Mouse (Mus musculus): ENCODE data around the gene Atl3. TPM values are rescaled to one million over a fixed set of nuclear protein-coding genes. Genes with fewer than 3 reads are reported as not detected.

The Atl3 gene
- polyA plus RNA-seq, 1 experiment = 9.5 TPM

DNA sequence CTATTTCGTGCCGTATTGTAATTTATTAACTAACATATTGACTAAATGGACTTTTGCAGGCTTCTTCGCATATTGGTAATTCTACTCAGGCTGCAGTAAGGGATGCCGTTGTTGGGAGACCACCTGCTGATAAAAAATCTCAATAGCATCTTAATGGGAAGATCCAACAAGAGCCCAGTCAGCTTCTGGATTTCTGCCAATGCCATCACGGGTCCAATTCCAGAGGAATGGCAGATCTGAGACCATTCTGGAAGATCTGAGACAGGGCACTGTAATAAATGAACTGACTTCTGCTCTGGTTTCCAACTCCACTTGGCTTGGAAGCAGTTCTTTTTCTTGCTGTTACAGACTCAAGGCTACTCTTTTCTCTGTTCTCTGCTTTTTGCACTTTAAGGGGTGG is 40.1 kb downstream of the Atl3 start:
- no peak for TF ChIP-seq GATA1 (IDR thresholded peaks at IDR 0.05; ENCODE audit: low read length)

DNA sequence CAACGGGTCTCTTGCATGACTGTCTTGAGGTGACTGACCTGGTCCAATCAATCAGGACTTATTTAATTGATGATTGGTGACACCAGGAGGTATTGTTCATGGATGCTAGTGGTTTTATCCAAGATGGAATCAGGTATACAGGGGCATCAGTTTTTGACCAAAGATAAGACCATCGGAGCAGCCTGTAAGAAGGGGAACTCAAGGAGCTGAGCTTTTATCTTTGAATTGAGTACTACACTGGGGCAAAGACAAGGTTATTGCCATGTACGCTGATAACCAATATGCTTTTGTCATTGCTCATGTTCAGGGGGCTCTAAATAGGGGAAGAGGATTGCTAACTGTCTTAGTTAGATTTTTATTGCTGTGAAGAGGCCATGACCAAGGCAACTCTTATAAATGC is 55.1 kb downstream of the Atl3 start:
- TF ChIP-seq GATA1 (IDR thresholded peaks at IDR 0.05; ENCODE audit: low read length) = no peak

DNA sequence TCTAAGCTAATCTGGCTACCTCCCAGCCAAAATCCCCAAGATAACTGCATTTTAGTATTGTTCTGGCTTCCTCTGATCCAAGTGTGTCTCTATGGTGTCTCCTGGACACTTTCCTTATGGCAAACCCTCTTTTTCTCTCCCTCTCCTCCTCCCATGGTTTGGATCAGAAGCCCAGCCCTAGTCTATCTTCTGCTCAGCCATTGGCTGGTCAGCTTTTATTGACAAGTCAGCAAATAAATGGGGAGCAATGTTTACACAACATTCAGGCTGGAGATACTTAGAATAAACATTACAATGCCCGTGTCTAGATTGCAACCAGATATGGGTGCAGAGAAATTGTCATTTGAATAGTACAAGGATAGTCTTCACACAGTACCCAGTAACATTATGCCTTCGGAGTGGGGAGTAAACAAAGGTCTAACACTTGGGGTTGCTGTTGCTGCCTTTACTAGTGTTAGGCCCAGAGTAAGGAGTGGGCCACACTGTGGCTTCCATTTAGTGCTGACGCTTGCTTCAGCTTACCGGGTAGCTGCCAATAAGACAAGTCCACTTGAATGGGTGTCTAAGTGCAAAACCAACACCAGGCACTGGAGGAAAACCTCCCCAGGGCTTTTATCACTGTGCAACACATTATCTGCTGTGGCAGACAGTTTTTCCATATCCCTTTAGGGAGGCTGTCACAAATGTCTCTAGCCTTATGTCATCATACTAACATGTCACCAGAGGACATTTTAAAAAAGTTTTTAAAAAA is 57.9 kb downstream of the Atl3 start:
- no peak for TF ChIP-seq GATA1 (IDR thresholded peaks at IDR 0.05; ENCODE audit: low read length)

DNA sequence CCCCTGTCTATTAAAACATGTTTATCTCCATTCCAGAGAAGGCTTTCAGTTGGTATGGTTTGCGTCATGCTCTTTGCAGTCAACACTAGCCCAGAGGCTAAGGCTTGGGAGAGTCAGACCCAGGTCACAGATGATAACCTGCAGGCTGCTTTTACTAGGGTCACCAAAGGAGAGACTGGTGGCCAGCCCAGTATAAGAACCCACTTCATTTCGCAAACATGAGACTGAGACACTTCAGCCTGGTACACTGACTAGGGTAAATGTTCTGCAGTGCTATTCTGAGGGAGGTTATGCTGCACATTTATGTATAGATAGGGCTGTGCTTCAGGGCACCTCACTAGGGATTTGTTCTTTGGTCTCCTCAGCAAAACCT is 58.4 kb downstream of the Atl3 start:
- TF ChIP-seq GATA1 (IDR thresholded peaks at IDR 0.05; ENCODE audit: low read length) = no peak

DNA sequence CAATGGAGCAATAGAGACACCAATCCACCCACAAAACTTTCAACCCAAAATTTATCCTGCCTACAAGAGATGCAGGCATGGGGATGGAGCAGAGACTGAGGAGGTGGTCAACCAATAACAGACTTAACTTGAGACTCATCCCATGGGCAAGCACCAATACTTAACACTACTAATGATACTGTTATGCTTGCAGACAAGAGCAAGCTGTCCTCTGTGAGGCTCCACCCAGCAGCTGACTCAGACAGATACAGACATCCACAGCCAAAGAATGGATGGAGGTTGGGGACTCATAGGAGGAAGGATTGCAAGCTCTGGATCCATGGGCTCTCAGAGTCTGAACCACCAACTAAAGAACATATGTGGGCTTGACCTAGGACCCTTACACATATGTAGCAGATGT is 59.6 kb downstream of the Atl3 start:
- TF ChIP-seq GATA1 (IDR thresholded peaks at IDR 0.05; ENCODE audit: low read length) = no peak

DNA sequence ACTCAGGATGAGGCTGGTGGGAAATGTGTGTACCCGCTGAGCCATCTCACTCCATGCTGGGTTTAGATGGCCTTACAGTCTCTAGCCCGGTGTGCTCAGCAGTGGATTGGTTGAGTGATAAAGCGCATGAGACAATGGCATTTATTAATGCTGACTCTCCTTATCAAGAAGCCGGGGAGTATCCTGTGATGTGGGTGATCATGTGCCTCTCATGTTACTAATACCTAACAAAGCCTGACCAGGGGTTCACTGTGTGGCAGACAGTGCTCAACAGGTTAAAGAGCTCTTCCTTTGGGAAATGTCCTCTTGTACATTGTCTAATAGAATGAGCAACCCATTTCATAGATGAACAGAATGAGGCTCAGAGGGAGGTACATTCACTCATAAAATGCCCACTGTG is 61.0 kb downstream of the Atl3 start:
- no peak for TF ChIP-seq GATA1 (IDR thresholded peaks at IDR 0.05; ENCODE audit: low read length)

DNA sequence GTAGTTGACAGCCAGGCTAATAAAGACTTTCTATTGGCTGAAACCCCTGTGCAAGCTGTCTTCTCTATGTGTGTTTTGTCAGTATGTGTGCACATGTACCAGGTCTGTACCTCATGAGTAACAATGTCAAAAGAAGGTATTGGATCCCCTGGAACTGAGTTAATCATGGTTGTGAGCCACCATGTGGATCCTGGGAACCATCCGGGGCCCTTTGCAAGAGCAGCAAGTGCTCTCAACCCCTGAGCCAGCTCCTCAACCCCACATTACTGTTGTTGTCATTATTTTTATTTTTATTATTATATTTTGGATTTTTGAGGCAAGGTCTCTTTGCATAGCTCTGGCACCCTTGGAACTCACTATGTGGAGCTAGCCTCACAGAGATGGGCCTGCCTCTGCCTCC is 62.8 kb downstream of the Atl3 start:
- no peak for TF ChIP-seq GATA1 (IDR thresholded peaks at IDR 0.05; ENCODE audit: low read length)

DNA sequence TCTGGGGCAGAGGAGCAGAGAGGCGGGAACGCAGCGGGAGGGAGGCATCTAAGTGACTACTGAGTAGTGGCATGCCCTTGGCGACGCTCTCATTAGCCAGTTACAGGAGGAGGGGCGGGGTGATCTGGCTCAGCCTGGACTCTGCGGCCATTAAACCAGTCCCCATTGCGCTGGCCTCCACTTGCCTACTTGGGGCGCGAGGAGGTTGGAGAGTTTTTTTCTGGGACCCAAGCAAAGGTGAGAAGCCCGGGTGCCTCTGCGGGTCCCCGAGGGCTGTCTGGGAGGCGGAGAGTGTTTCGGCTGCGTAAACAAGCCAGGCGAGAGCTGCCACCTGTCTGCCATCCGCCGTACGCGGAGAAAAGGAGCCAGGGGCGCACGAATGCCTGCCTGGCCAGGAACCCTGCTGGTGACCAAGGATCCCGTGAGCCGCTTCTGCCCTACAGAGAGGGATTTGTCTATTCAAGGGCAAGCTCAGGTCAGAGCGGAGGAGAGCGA is 63.5 kb downstream of the Atl3 start, which contains the start of gene Pla2g16:
Gene Pla2g16, plus strand, starts transcription at position 132 of the 495 bp plus-strand sequence.
- TF ChIP-seq GATA1 (IDR thresholded peaks at IDR 0.05; ENCODE audit: low read length) = no peak

DNA sequence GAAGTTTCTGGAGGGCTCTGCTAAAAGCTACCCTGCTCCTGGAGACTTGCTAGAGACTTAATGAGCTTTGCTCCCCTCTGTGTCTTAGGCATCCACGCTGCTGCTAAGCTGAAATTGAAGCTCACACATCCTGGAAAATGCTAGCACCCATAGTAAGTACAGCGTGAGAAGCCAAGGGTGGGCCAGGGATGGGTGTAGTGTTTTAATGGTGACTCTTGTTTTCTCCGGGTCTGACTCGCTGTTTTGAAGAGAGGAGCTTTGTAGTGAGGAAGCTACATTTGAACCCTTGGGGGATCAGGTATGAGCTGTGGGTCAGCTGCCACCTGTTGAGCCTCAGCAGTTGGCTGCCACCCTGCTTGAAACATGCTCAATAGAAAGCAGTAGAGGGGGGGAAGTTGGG is 64.0 kb downstream of the Atl3 start:
- TF ChIP-seq GATA1 (IDR thresholded peaks at IDR 0.05; ENCODE audit: low read length) = no peak

DNA sequence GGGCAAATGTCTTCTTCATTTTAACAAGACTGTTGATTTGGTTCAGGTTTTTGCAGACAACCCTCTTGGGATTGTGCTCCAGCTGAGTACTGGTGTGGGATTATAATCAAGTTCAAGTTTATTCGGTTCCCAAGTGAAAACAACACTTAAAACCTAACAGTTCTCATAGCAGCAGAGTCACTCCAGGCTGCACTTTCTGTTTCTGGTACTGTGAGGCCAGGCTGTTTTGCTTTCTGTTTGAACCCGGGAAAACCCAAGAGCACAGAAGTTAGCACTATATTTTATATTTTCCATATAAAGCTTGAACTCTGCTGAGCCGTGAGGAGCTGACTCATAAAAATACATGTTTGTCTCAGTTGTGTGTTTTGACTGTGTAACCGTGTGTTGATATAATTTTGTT is 64.8 kb downstream of the Atl3 start:
- TF ChIP-seq GATA1 (IDR thresholded peaks at IDR 0.05; ENCODE audit: low read length) = no peak

DNA sequence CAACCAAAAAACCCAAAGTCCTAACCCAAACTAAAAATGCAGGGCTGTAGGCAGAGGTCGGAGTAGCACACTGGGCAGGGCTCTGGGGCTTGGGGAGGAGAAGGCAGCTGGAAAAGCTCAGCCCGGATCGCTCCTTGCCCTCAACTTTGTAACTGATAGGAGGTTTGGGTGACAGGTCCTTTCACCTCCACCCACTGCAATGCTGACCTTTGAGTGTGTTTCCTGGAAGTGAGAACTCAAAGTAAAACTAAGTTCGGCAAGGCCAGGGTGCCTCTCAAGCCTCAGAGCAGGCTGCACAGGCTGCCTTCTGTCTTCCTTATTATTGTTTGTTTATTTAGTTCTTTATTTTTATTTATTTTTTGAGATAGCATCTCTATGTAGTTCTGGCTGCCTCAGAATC is 66.1 kb downstream of the Atl3 start:
- TF ChIP-seq GATA1 (IDR thresholded peaks at IDR 0.05; ENCODE audit: low read length) = no peak

DNA sequence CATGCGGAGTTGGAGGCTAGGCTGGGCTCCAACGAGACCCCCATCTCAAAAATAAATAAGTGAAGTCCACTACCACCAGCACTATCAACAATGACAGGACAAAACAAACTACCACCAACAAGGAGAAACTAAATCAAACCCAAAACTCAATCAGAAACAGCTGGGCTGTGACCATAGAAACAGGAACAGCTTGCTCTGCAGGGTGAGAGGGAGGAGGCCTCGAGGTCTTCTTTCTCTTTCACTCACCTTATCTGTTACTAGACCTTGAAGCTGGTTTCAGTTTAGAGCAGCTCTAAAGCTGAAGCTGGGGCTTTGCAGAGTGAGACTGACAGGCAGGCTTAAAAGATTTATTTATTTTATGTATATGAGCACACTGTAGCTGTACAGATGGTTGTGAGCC is 67.6 kb downstream of the Atl3 start:
- no peak for TF ChIP-seq GATA1 (IDR thresholded peaks at IDR 0.05; ENCODE audit: low read length)

DNA sequence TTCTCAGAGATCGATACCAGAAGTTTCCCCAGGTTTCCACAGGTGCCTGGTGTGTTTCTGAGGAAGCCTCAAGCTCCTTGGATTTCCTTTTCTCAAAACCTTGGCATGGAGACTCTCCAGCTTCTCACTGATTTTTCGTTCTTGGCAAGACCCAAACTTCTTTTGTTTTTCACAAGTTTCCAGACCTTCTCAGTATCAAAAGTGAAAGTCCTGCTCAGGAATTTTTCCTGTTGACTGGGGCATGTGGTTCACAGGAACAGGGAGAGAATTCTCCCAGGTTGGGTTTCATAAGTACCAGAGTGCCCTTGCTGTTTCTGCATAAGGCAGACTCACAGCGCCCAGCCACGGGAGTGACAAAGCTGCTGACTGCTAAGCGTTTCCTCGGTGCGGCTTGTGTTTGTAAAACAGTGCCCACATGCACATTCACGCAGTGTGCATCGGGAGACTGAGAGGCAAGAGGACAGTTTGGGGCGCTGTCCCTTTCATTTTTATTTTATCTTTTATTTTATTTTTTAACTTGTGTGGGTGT is 68.8 kb downstream of the Atl3 start:
- no peak for TF ChIP-seq GATA1 (IDR thresholded peaks at IDR 0.05; ENCODE audit: low read length)

DNA sequence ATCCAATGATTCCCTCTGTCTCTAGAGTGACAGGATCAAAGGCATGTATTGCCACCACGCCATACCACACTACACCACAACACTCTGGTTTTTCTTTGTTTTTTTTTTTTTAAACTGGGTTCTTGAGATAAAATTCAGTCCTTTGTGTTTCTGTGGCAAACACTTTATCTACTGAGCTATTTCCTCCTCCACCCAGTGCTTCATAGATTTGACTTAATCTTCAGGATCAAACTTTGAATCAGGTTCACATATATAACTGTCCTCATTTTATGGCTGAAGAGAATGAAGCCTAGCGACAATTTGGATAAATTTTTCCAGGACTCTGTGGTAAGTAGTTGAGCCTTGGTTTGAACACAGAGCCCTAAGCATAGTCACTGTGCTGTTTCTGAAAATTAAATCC is 69.8 kb downstream of the Atl3 start:
- TF ChIP-seq GATA1 (IDR thresholded peaks at IDR 0.05; ENCODE audit: low read length) = no peak

DNA sequence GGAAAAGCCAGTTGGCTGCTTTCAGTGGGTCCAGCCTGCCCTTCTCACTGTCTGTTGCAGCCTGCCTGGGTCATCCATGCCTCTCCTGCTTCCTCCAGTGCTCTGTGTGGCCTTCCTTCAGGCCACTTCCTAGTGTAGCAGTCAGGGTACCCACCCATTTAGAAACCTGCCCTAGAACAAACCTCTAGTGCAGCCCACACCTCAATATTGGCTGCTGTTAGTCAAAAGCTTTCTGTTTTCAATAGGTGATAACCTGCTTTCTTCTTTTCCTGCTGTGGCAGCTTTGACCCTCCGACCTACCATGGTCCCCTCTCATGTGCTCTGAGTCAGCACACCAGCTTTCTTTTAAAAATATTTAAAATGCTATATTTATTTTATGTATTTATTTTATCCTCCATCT is 70.6 kb downstream of the Atl3 start:
- TF ChIP-seq GATA1 (IDR thresholded peaks at IDR 0.05; ENCODE audit: low read length) = no peak

DNA sequence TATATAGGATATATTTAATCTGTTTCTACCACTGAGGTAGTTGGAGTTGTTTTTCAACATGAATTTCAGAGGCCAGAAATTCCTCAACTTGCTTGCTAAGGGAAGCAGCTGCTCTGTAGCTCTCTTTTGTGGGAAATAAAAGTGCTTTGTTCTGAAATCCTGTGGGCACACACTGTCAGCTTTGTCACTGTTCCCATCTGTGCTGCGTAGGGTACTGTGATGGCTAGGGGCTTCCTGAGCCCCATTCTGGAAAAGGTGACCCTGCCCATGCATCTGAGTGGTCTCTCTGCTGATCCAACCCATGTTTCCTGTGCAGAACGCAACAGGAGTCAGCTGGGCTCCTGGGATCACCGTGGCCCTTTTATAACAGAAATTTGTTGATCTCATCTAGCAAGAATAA is 73.0 kb downstream of the Atl3 start:
- no peak for TF ChIP-seq GATA1 (IDR thresholded peaks at IDR 0.05; ENCODE audit: low read length)

DNA sequence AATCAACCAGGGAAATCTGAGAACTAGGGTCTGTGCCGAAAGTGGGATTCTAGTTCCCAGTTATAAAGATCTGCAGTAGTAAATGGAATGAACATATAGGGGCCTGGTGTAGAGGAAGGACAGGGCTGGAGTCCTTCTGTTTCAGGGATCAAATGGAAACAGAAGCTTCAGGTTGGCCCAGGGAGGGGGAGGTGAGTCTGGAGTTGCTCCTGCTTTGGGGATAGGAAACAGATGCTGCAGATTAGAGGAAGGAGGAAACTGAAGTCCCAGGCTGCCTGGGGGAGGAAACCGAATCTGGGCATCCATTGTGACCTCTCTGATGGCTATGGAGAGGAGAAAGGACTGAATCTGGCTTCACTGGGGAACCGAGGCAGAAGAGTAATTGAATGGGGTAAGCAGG is 74.5 kb downstream of the Atl3 start:
- TF ChIP-seq GATA1 (IDR thresholded peaks at IDR 0.05; ENCODE audit: low read length) = no peak

Data from G1E-ER4 (cell line).